Mouse (Mus musculus): ENCODE measurements around the gene Hist2h3c2. TPM values are rescaled to one million over a fixed set of nuclear protein-coding genes. Genes with fewer than 3 reads are reported as not detected.
"Not testable (repeated sequence)": the region's sequence is repeated elsewhere in the genome, so short reads cannot be mapped to it uniquely, and the experiment has no call there.

Hist2h3c2 gene
- total RNA-seq, 4 experiments from 2014 or later: 1.1 to 4.8 (median 4.3) TPM

DNA sequence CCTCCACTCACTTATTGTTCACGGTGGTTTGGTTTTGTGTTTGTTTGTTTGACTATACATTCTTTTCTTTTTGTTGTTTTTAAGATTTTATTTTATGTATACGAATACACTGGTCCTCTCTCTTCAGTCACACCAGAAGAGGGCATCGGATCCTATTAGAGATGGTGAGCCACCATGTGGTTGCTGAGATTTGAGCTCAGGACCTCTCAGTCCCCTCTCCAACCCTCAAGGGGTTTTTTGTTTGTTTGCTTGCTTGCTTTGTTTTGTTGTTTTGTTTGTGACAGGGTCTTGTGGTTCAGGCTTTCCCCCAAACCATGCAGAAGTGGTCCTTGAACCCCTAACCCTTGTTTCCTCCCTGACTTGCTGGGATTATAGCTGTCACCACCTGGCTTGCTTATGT is 22.7 kb upstream of the Hist2h3c2 start:
- no peak for DNase-seq (ENCODE audit: low spot score in 2 of 2)

DNA sequence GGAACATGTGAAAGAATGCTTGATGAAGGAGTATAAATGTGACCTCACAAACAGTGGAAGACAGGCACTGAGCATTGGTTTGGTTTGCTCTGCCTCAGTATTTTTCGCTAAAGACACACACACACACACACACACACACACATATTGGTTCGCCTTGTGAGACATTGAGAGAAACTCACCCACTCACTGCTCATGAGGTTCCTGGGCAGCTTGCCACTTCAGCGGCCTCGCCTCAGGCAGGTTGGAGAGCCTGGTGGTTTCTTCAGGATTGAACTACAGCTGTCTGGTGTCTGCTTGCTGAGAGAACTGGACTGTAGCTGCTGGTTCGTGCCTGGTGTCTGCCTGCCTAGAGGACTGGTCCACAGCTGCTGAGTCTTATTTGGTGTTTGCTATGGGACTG is 21.3 kb upstream of the Hist2h3c2 start:
- DNase-seq (ENCODE audit: low spot score in 2 of 2): no peak

DNA sequence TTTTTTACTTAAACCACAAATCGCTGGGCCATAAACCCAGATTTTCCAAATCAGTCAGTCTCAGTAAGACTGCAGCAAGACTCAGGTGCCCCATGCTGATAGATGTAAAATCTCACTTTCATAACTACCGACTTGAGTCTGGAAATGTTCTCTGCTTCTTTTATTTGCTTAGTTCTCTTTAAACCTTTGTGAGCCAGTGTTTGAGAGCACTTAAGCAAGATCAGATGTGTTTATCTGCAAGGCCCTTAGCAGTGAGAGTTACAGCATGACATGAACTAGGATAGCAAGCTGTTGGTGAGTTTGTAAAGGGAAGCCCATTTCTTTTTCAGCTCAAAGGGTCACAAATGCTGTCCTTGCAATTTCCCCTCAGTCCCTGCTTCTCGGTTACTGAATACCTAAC is 18.3 kb upstream of the Hist2h3c2 start:
- DNase-seq (ENCODE audit: low spot score in 2 of 2): no peak

DNA sequence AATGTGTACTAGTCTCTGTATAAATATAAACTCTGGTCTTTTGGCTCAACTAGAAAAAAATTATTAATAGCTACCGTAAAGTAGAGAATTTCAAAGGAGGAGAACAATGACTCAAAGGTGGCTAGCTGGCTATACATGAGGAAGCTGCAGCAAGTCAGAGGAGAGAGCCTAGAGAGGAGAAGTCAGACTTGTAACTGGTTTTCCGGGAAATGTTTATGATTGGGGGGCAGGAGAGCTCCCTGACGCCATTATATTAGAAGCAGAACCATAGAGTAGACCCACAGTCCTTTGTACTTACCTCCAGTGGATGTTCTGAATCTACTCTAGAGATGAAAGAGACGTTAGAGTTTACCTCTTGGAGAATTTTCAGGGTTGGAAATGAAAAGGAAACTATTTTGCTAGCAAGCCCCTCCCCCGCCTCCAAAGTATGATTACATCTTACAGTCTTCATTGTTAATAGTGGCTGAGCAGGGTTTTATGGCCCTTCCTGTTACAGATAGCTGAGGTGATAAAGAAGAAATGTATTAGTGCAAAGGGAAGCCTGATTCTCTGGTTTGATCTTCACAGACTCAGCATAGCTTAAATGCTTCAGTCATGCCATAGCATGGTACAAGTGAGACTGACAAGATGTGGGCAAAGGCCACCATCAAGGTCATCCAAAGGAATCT is 17.1 kb upstream of the Hist2h3c2 start:
- no peak for DNase-seq (ENCODE audit: low spot score in 2 of 2)

DNA sequence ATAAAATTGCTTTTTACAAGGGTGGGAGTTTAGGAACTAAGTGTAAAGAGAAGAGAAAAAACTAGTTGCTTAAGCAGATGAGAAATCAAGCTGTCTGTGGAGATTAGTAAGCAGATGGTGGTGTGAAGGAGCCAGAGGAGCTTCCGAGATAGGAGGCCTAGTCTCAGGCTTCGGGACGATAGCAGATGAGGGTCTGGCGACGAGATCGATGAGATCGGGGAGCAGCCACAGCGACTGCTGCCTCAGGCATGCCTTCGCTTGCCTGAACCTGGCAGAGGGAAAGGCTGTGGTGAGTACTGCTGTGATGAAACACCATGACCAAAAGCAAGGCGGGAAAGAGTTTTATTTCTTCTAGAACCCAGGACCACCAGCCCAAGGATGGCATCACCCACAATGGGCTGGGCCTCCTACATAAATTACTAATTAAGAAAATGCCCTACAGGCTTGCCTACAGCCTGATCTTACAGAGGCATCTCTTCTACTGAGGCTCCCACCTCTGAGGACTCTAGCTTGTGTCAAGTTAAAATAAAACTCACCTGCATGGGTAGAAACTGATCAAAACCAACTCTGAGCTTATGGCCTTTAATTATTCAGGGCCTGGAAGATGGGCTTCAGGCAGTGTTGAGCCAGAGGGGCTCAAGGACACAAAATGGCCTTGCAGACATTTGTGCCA is 15.9 kb upstream of the Hist2h3c2 start:
- no peak for DNase-seq (ENCODE audit: low spot score in 2 of 2)

DNA sequence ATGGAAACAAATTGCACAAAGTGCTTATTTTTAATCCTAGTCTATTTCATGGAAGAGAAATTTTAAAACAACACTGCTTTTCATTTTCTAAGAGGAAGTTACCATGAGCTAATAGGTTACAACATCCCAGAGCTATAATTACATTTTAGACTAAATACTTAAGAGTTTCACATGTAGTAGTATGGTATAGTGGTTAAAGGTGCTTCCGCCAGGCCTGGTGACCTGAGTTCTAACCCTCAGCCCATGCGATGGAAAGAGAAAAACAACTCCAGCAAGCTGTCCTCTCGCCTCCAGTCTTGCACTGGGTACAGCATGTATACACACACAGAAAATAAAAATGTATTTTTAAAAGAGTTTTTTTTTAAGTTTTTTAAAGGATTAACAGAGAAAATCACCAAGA is 12.9 kb upstream of the Hist2h3c2 start:
- DNase-seq (ENCODE audit: low spot score in 2 of 2): no peak

DNA sequence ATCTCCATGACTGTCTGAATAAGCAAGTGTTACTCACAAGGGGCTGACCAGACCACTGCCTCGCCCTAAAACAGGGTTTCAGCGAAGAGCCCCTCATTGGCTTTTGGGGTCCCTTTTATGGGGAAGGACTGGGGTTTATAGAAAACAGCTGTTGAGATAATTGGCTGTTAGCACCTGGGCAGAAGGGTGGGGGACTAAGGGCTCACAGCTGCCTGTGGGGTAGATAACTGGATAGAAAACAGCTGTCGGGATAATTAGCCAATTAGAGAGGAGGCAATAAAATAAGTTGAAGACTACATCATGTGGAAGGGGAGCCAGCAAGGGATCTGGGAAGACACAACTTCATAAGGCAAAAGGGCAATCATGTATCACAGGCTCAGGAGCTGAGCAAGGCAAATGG is 12.0 kb upstream of the Hist2h3c2 start:
- no peak for DNase-seq (ENCODE audit: low spot score in 2 of 2)

DNA sequence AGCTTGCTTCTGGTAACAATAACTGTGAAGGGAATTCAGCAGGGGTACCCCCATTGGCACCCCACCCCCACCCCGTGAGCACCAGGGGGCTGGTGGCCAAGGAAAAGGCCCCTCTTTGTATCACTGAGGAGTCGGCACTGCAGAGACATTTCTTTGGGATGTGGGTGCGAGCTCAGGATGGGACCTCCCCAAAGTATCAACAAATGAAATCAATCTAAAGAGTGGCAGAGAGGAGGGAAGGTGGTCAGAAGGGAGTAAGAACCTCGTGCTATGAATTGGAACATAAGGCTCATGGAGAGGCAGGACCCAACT is 10.1 kb upstream of the Hist2h3c2 start:
- DNase-seq (ENCODE audit: low spot score in 2 of 2): no peak

DNA sequence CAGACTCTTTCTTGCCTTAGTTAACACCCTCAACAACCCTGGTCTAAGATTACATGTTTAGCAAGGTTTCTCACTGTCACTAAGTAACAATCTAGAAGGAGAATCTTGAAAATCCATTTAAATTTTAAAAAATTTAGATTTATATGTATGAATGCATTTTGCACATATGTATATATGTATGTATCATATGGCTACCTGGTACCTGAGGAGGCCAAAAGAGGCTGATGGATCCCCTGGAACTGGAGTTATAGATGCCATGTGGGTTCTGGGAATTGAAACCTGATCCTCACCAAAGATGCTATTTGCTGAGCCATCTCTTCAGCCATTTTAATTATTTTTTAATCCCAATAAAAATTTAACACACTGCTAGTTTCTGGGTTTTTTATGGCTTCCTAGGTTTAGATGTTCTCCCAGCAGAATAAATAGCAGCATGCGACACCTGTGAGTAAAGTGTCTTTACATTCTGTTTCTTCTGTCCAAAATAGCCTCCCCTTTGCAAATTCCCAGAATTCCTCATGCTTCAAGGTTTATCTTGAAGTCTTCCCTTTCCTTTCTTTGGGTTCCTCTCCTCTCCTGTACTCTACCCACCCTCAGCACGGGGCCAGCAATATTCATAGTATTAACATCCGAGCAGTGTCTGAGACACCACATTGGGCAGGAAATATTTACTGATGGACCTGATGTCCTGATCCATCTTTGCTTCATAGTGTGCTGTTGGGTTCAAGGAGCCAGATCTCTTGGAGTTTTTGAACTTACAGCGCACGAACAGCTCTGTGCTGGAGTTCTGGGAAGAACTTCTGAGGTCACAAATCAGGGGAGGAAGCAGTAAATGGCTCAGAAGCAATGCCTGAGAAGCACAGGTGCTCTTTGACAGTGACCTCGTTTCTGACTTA is 9.5 kb upstream of the Hist2h3c2 start:
- no peak for DNase-seq (ENCODE audit: low spot score in 2 of 2)

DNA sequence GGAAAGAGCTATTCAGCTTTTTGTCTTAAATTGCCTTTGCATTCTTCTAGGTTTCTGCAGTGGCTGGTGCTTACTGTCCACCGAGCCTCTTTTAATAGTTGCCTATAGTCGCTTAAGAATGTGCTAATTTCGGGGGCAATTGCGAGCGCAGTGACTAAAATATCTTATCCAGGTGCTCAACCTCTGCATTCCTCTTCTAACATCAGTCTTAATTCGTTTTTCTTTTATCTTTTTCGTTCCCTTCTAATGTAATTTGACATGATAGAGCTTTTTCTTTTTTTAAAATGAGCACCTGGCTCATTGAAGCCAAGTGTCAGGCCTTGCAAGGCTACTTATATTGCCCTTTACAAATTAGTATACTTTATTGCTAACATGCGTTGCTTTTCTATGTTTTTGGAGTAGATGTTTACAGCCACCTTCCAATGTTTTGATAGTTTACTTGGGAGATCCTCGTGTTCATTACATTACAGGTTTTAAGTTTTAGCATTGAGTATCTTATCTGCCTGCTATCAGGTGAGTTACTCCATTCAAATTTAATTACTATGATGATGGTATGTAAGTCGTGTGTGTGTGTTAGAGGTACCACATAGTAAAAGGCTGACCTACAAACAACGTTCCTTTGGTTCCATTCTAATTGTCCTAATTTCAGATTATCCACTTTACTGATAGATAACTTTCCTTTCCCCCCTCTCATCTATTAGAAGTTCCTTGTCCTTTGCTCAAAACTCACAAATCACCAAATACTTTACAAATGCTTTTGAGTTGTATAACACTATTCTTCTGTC is 8.6 kb upstream of the Hist2h3c2 start:
- DNase-seq (ENCODE audit: low spot score in 2 of 2): no peak

DNA sequence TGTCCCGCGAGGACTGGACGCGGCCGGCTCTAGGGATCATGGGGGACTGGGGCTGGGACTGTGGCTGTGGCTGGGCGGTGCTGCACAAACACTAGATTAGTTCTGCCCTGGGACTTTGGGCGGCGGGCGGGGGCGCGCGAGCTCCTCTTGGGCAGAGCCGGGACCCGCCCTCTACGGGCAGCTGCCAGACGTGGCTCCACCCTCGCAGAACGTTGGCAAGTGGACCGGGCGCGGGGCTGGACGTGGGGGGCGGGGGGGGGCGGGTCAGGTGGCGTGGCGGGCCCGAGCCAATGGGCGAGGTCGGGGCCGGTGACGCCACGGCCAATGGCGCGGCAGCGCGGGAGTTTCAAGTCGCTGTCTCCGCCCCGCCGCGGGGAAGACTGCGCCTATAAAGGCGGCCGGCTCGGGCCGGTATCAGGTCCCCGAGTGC is 7.5 kb upstream of the Hist2h3c2 start, which contains the start of gene Hist2h3c1:
Gene Hist2h3c1 (plus strand): TSS at position 259 of the 430 bp plus-strand sequence.
- not testable (repeated sequence) for DNase-seq (ENCODE audit: low spot score in 2 of 2)

DNA sequence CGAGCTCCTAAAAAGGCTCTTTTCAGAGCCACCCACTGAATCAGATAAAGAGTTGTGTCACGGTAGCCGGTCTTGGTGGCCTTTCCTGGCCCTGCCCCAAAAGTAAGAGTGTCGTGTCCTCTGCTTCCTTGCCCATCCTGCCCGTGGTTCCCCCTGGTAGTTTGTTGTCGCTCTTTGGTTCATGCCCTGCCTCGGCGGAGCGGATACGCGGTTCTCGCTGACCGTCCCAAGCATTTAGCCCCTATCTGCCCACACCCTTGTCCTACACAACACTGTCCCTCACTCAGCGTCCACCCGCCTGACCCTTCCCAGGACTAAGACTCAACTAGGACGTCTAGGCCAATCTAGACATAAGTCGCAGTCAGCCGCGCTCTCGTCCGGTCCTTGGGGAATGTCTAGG is 7.1 kb upstream of the Hist2h3c2 start:
- not testable (repeated sequence) for DNase-seq (ENCODE audit: low spot score in 2 of 2)

DNA sequence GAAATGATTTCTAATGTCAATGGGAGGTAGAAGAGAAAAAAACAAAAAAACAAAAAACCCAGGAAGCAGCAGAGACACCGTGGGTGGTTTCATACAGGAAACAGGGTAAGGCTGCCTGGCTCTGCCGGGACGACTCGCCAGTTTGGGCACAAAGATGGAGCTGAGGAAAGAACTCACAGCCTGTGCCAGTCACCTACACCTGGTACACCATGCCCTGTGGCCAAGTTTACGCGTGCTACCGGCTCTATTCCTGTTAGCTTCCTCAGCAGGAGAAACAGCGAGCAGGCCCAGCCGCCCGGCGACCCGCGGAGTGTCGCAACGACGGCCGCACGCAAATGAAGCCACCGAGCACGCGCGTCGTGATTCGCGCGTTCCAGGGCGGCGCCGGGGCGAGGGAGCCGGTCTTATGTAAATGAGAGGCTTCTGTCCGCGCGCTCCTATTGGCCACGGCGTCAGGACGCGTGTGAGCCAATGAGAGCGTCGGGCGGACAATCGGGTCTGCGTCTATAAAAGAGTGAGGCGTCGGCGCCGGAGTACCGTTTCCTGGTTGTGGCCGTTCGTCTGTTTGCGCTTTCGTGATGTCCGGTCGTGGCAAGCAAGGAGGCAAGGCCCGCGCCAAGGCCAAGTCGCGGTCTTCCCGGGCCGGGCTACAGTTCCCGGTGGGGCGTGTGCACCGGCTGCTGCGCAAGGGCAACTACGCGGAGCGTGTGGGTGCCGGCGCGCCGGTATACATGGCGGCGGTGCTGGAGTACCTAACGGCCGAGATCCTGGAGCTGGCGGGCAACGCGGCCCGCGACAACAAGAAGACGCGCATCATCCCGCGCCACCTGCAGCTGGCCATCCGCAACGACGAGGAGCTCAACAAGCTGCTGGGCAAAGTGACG is 6.3 kb upstream of the Hist2h3c2 start, which contains the start of gene Hist2h2aa1:
Gene Hist2h2aa1 (plus strand): TSS at position 495 of the 884 bp plus-strand sequence.
- peak; percentile 82 to 89 for DNase-seq (ENCODE audit: low spot score in 2 of 2)

DNA sequence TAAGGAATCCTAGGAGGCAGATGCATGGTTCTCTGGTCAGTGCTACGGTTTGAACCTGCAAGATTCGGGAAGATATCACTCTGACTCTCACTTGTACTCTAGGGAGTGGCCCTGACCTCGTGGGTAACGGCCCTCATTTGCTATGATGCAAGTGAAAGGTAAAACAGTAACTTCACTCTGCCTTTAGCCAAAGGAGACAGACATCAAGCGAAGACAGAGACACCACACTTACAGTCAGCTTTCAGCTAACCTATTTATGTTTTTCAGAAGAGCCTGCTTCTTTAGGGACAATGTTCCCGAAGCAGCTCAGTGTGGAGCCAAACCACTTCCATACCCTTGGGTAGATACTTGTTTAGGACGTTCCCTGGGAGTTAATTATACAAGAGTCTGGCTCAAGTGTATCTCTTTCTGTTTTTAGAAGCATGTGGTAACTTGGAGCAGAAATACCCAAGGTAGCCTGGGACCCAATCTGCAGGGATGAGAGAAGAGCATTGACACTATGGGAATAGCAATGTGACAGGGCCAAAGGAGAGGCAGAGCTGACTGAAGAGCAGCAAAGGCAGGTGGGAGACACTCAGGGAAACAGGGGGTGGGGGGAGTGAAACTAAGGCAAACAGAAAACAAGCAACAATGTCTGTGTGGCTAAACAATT is 5.1 kb upstream of the Hist2h3c2 start:
- DNase-seq (ENCODE audit: low spot score in 2 of 2): no peak

DNA sequence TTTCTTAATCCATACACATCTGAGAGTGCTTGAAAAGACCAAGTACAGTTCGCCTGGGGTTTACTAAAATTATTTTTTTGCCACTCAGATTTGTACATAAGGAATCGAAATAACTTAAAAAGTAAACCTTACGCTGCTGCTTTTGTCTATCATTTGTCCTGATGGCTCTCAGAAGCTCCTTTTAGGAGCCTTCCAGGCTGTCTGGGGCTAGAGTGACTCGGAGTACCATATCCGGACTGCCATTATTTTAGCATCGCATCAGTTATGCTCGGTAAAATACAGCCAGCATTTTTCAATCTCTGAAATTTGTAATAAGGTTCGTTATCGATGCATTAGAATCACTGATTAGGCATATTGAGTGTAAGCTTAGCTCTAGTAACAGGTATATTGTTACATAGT is 1.9 kb upstream of the Hist2h3c2 start:
- no peak for DNase-seq (ENCODE audit: low spot score in 2 of 2)

DNA sequence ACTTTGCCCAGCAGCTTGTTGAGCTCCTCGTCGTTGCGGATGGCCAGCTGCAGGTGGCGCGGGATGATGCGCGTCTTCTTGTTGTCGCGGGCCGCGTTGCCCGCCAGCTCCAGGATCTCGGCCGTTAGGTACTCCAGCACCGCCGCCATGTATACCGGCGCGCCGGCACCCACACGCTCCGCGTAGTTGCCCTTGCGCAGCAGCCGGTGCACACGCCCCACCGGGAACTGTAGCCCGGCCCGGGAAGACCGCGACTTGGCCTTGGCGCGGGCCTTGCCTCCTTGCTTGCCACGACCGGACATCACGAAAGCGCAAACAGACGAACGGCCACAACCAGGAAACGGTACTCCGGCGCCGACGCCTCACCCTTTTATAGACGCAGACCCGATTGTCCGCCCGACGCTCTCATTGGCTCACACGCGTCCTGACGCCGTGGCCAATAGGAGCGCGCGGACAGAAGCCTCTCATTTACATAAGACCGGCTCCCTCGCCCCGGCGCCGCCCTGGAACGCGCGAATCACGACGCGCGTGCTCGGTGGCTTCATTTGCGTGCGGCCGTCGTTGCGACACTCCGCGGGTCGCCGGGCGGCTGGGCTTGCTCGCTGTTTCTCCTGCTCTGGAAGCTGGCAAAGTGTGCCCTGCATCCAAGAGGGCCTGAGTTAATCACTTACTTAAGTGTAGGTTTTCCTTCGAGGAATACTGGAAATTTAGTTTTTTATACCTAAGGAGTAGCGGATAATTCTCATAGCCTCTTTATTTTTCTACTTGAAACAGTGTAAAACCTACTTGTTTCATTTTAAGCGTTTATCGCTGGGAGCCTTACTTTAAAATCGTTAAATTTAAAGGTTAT is 1.2 kb upstream of the Hist2h3c2 start, which contains the start of gene Hist2h2aa2:
Gene Hist2h2aa2 (minus strand): TSS at position 328 of the 850 bp plus-strand sequence.
- DNase-seq (ENCODE audit: low spot score in 2 of 2): peak; percentile 92 to 100

DNA sequence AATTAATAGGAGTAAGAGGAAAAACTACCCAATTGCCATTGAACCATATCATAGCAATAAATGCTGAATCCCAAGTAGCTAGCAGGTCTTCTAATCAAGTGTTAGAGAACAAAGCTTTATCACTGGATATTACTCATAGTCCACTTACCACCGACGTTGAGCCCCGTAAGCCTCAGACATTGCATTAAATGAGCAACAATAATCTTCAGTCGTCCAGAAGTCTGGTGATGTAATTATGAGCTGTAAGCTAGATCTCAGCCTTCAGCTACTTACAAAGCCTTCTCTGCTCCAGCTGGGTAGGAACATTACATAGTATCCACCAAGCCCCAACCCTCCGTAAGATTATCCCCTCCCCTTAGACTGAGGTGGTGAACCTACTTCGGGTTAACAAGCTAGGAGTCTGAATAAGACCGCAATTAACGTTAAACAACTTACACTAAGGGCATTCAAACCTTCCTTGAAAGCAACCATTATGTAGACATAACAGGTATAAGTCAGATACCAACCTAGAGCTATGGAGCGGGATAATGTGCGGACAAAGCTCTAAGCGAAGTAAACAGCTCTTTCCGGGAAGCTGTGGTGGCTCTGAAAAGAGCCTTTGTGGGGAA is 919 bp downstream of the Hist2h3c2 start:
- DNase-seq (ENCODE audit: low spot score in 2 of 2): no peak

DNA sequence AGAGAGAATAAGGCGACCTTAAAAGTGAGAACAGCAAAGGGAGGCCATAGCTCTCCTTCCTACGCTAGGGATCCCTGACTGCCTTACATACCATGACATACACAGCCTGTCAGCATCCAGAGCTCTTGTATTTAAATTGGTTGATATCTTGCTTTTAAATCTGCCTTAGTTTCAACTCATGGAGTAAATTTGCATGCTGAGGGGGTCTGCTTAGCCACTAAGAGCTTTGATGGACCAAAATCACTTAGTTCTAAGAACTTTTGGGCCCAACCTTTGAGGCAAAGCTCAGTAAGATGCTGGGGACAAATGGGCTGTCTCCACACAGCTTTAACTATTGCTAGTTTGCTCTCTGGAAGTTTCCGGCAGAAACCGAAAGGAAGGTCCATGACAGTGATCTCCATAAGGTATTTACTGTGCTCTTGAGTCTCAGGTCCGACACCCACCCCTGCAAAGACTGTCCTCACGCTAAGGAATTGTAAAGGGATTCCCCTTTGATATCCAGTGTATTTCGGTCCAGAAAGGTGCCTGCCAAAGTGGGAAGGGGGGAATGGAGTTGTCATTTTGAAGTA is 1.5 kb downstream of the Hist2h3c2 start:
- DNase-seq (ENCODE audit: low spot score in 2 of 2): no peak

Measured in left cerebral cortex, adult 8-10 months (tissue).